Mouse (Mus musculus): ENCODE results near the gene Prkcb. TPM values are rescaled to one million over a fixed set of nuclear protein-coding genes. Genes with fewer than 3 reads are reported as not detected.

The Prkcb gene
- polyA plus RNA-seq, 1 experiment = 2.3 TPM

DNA sequence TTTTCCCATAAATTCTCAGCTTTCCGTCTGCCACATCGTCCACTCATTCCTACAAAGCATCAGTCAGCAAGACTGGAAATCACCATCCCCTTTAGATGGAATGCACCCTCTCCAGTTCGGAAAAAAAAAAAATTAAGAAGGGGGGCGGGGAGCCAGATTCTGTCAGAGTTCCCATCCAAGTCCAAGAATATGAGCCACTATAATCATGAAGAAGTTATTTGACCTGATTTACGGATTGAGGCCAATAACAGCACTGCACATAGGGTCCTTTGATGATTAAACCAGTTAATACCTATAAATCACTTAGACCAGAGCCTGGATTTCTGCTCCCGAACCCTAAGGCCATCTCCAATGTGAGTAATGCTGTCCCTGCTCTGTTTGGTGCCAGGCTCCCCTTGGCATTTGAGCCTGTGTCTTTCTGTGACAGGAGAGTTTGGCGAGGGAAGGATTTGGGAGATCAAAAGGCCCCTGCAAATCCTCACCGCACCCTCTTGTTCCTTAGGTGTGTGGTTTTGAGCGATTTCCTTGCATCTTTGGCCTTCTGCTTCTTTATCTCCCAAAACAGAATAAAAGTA is 308.1 kb downstream of the Prkcb start:
- no peaks in the 10 kb centered on the region for H3K36me3 ChIP-seq (ENCODE audit: control insufficient read depth, insufficient read depth, low read length, poor library complexity, severe bottlenecking)
- H3K9ac ChIP-seq (ENCODE audit: low read depth, poor library complexity, severe bottlenecking) = no peak overlapping the region
- no peaks in the 10 kb centered on the region for H3K27me3 ChIP-seq (ENCODE audit: control insufficient read depth, insufficient read depth, low read length, poor library complexity, severe bottlenecking)
- no peaks in the 10 kb centered on the region for H3K9me3 ChIP-seq (replicated peaks; ENCODE audit: control insufficient read depth, insufficient read depth, low read length, poor library complexity, severe bottlenecking)
- no peak overlapping the region for H3K4me3 ChIP-seq (ENCODE audit: low read depth, low read length)
- no peak overlapping the region for H3K27ac ChIP-seq (ENCODE audit: insufficient read depth, low read length)
- H3K4me1 ChIP-seq (ENCODE audit: control insufficient read depth, insufficient read depth, low read length) = peaks cover 3% of the 10 kb centered on the region
- TF ChIP-seq POLR2A (IDR thresholded peaks at IDR 0.05; ENCODE audit: insufficient read depth, low read length) (no peak), EP300 (IDR thresholded peaks at IDR 0.05; ENCODE audit: insufficient read depth, low read depth, low read length) (no peak), CTCF (IDR thresholded peaks at IDR 0.05; ENCODE audit: low read depth, low read length) (no peak)

DNA sequence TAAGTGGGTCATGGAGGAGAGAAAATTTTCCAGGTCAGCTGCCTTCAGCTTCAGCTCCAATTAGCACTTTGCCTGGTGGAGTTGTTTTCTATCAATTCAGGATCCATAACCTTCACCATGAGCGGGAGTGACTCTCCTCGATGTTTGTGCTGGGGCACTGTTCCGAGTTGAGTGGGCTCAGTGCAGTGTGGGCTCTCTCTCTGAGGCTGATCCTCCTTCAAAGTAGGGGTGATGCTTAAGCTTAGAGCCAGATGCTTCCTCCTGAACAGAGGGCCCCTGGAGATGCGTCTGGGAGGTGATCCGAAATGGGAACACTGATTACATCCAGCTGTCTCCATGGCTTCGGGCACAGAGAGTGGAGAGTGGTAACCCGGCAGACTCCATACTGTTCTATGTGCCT is 308.8 kb downstream of the Prkcb start:
- Histone ChIP-seq H3K27ac (ENCODE audit: insufficient read depth, low read length) (no peak overlapping the region), H3K4me1 (ENCODE audit: control insufficient read depth, insufficient read depth, low read length) (peaks cover 3% of the 10 kb centered on the region), H3K36me3 (ENCODE audit: control insufficient read depth, insufficient read depth, low read length, poor library complexity, severe bottlenecking) (no peaks in the 10 kb centered on the region), H3K9ac (ENCODE audit: low read depth, poor library complexity, severe bottlenecking) (no peak overlapping the region), H3K9me3 (replicated peaks; ENCODE audit: control insufficient read depth, insufficient read depth, low read length, poor library complexity, severe bottlenecking) (no peaks in the 10 kb centered on the region), H3K27me3 (ENCODE audit: control insufficient read depth, insufficient read depth, low read length, poor library complexity, severe bottlenecking) (no peaks in the 10 kb centered on the region), H3K4me3 (ENCODE audit: low read depth, low read length) (no peak overlapping the region)
- no peak for TF ChIP-seq POLR2A (IDR thresholded peaks at IDR 0.05; ENCODE audit: insufficient read depth, low read length)
- no peak for TF ChIP-seq EP300 (IDR thresholded peaks at IDR 0.05; ENCODE audit: insufficient read depth, low read depth, low read length)
- TF ChIP-seq CTCF (IDR thresholded peaks at IDR 0.05; ENCODE audit: low read depth, low read length) = no peak

DNA sequence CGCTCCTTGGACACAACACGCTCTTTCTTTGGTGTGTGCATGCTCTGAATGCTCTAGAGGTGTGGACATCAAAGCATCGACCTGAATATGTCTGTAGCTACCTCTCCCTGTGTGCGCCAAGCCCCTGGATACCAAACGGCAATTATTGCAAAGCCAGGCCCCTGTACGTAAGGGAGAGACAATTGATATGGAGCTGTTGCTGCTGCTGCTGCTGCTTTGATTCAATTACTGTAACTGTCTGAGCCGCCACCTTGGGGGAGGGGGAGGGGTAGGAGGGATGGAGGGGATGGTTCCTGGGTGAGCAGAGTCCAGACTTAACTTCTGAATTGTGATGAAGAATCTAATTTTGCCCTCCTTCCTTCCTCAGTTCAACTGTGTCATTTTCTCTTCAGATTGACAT is 312.3 kb downstream of the Prkcb start:
- Histone ChIP-seq H3K9me3 (replicated peaks; ENCODE audit: control insufficient read depth, insufficient read depth, low read length, poor library complexity, severe bottlenecking) (no peaks in the 10 kb centered on the region), H3K36me3 (ENCODE audit: control insufficient read depth, insufficient read depth, low read length, poor library complexity, severe bottlenecking) (no peaks in the 10 kb centered on the region), H3K4me1 (ENCODE audit: control insufficient read depth, insufficient read depth, low read length) (peaks cover 3% of the 10 kb centered on the region), H3K4me3 (ENCODE audit: low read depth, low read length) (0 out of 2 replicates have a peak overlapping the region, but pooled peaks have one; percentile 9), H3K9ac (ENCODE audit: low read depth, poor library complexity, severe bottlenecking) (no peak overlapping the region), H3K27me3 (ENCODE audit: control insufficient read depth, insufficient read depth, low read length, poor library complexity, severe bottlenecking) (no peaks in the 10 kb centered on the region), H3K27ac (ENCODE audit: insufficient read depth, low read length) (no peak overlapping the region)
- no peak for TF ChIP-seq CTCF (IDR thresholded peaks at IDR 0.05; ENCODE audit: low read depth, low read length)
- TF ChIP-seq EP300 (IDR thresholded peaks at IDR 0.05; ENCODE audit: insufficient read depth, low read depth, low read length) = no peak
- TF ChIP-seq POLR2A (IDR thresholded peaks at IDR 0.05; ENCODE audit: insufficient read depth, low read length) = no peak

DNA sequence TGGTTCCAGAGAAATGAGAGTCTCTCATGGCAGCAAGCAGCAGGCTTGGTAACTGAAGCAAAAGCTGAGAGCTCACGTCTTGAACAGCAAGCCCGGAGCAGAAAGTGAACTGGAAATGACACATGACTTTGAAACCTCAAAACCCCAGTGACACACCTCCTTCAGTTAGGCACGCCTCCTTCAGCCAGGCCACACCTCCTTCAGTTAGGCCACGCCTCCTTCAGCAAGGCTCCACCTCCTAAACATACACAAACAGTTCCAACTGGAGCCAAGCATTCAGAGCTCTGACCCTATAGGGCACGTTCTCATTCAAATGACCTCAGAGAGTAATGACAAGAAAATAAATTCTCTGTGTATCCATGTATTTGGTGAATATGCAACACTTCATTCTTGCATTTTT is 316.5 kb downstream of the Prkcb start:
- Histone ChIP-seq H3K9me3 (replicated peaks; ENCODE audit: control insufficient read depth, insufficient read depth, low read length, poor library complexity, severe bottlenecking) (no peaks in the 10 kb centered on the region), H3K27me3 (ENCODE audit: control insufficient read depth, insufficient read depth, low read length, poor library complexity, severe bottlenecking) (no peaks in the 10 kb centered on the region), H3K27ac (ENCODE audit: insufficient read depth, low read length) (no peak overlapping the region), H3K4me3 (ENCODE audit: low read depth, low read length) (no peak overlapping the region), H3K4me1 (ENCODE audit: control insufficient read depth, insufficient read depth, low read length) (peaks cover 3% of the 10 kb centered on the region), H3K36me3 (ENCODE audit: control insufficient read depth, insufficient read depth, low read length, poor library complexity, severe bottlenecking) (no peaks in the 10 kb centered on the region), H3K9ac (ENCODE audit: low read depth, poor library complexity, severe bottlenecking) (no peak overlapping the region)
- no peak for TF ChIP-seq EP300 (IDR thresholded peaks at IDR 0.05; ENCODE audit: insufficient read depth, low read depth, low read length)
- no peak for TF ChIP-seq POLR2A (IDR thresholded peaks at IDR 0.05; ENCODE audit: insufficient read depth, low read length)
- no peak for TF ChIP-seq CTCF (IDR thresholded peaks at IDR 0.05; ENCODE audit: low read depth, low read length)

DNA sequence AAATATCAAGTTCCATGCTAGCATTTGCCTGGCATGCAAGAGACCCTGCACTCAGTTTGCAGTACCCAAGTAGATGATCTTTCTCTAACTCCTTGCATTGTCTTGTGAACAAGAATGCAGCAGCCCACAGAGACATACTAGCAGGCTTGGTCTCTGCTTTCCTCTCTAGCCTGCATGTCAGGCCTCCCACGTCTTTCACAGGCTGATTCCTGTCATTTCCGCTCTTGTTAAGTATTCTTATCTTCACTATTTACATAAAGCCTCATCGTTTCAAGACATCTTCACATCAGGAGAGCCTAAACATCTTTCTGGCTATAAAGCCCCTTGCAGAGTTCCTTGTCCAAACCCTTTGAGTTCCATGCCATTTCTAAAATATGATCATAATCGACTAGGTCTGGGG is 320.9 kb downstream of the Prkcb start:
- Histone ChIP-seq H3K4me3 (ENCODE audit: low read depth, low read length) (no peak overlapping the region), H3K27me3 (ENCODE audit: control insufficient read depth, insufficient read depth, low read length, poor library complexity, severe bottlenecking) (no peaks in the 10 kb centered on the region), H3K9ac (ENCODE audit: low read depth, poor library complexity, severe bottlenecking) (no peak overlapping the region), H3K36me3 (ENCODE audit: control insufficient read depth, insufficient read depth, low read length, poor library complexity, severe bottlenecking) (no peaks in the 10 kb centered on the region), H3K9me3 (replicated peaks; ENCODE audit: control insufficient read depth, insufficient read depth, low read length, poor library complexity, severe bottlenecking) (no peaks in the 10 kb centered on the region), H3K4me1 (ENCODE audit: control insufficient read depth, insufficient read depth, low read length) (no peaks in the 10 kb centered on the region), H3K27ac (ENCODE audit: insufficient read depth, low read length) (no peak overlapping the region)
- TF ChIP-seq CTCF (IDR thresholded peaks at IDR 0.05; ENCODE audit: low read depth, low read length) (no peak), POLR2A (IDR thresholded peaks at IDR 0.05; ENCODE audit: insufficient read depth, low read length) (no peak), EP300 (IDR thresholded peaks at IDR 0.05; ENCODE audit: insufficient read depth, low read depth, low read length) (no peak)

DNA sequence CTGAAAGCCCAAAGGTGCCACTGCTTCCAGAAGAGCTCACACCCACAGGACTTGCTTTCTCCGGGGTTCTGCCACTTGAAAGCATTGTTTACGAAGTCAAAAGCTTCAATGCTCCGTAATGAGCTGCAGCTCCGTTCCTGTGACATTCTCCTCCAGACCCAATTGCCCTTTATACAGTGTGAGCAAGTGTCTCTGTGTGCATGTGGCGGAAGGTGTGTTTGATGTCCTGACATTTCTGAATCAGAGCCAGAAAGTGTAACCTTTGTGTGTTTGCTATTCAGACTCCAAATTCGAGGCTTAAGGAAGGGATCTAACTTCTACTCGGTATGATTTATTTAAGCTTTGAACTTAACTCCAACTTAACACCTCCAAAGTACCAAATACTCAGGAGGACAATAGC is 321.6 kb downstream of the Prkcb start:
- no peaks in the 10 kb centered on the region for H3K27me3 ChIP-seq (ENCODE audit: control insufficient read depth, insufficient read depth, low read length, poor library complexity, severe bottlenecking)
- H3K4me3 ChIP-seq (ENCODE audit: low read depth, low read length) = no peak overlapping the region
- H3K27ac ChIP-seq (ENCODE audit: insufficient read depth, low read length) = no peak overlapping the region
- TF ChIP-seq POLR2A (IDR thresholded peaks at IDR 0.05; ENCODE audit: insufficient read depth, low read length) (no peak), CTCF (IDR thresholded peaks at IDR 0.05; ENCODE audit: low read depth, low read length) (no peak), EP300 (IDR thresholded peaks at IDR 0.05; ENCODE audit: insufficient read depth, low read depth, low read length) (no peak)
- no peaks in the 10 kb centered on the region for H3K4me1 ChIP-seq (ENCODE audit: control insufficient read depth, insufficient read depth, low read length)
- no peaks in the 10 kb centered on the region for H3K9me3 ChIP-seq (replicated peaks; ENCODE audit: control insufficient read depth, insufficient read depth, low read length, poor library complexity, severe bottlenecking)
- H3K9ac ChIP-seq (ENCODE audit: low read depth, poor library complexity, severe bottlenecking) = no peak overlapping the region
- no peaks in the 10 kb centered on the region for H3K36me3 ChIP-seq (ENCODE audit: control insufficient read depth, insufficient read depth, low read length, poor library complexity, severe bottlenecking)
